Mouse (Mus musculus): ENCODE measurements around the gene Gucy2g. TPM values are rescaled to one million over a fixed set of nuclear protein-coding genes. Genes with fewer than 3 reads are reported as not detected.

The Gucy2g gene
- polyA plus RNA-seq, 1 experiment from 2014 or later: not detected

DNA sequence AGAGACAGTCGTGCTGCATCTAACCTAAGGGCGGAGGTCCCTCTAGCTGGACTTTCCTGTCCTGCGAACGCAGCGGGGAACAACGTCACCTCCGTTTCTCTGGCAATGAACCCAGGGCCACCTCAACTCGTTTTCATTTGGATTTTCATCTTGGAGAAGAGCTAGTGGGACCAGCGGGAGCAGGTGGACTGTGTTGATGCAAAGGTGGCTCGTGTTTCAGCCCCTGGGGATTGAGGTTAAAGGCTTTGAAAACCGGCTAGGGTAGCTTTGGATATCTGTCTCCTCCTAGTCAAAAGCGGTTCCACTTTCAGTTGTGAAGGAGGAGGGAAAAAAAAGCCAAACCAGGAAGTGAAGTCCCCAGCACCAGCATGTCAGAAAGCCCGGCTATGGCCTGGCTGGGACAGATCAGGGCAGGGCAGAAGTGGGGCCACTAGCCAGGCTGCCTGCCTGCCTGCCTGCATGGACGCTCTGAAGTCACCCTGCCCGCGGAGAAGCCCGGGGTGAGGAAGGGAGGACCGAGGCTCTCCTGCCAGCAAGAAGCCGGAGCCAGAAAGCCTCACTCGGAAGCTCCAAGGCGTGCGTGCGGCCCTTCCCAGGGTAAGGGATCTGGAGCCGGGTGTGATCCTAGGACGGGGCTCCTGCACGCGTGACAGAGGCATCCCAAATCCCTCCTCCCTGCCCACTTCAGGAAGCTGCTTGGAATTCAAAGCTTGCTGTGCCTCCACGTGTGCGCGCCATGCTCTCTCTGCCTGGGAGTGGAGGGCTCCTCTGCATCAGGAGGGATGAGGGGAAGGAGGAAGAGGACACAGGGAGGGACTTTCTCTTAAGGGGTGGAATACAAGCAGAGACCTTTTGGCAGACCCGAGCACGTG lies 12.8 kb upstream of the Gucy2g start:
- under 1% methylated on average over 32 of the region's 32 CpGs for WGBS
- no peaks in the 10 kb centered on the region for H3K9me3 ChIP-seq (ENCODE audit: control insufficient read depth, low read depth, low read length)
- peak overlapping the region; percentile 70 for H3K27ac ChIP-seq (ENCODE audit: low read length)
- ATAC-seq (ENCODE audit: insufficient number of reproducible peaks, insufficient read depth, low FRiP score, low read depth): peak; percentile 67
- H3K4me1 ChIP-seq (ENCODE audit: control insufficient read depth, insufficient read depth, low read length): peaks cover 4% of the 10 kb centered on the region; the same call in 1 of the 2 replicates
- H3K36me3 ChIP-seq (ENCODE audit: control insufficient read depth, insufficient read depth, low read length): no peaks in the 10 kb centered on the region
- no peaks in the 10 kb centered on the region for H3K27me3 ChIP-seq (ENCODE audit: control insufficient read depth, insufficient read depth, low read length)
- H3K4me3 ChIP-seq (ENCODE audit: low read depth, low read length): peak overlapping the region; percentile 53
- H3K4me2 ChIP-seq (replicated peaks; ENCODE audit: low read depth, low read length): peak overlapping the region; percentile 75
- H3K9ac ChIP-seq (replicated peaks; ENCODE audit: low read depth, low read length): peak overlapping the region; percentile 43

DNA sequence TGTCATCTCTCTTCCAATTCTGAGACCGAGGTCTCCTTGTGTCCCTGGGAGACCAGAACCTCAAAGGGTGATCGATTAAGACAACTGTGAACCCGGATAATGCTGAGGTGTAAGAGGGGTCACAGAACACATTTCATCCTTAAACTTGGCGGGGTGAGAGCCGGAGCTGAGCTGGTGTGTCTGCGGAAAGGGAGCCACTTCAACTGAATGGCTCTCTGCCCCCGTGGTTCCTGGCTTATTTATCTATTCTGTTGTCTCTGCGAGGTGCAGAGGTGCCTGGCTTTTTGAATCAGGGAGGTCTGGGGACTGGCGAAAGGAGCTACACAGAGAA lies 12.2 kb upstream of the Gucy2g start:
- under 1% methylated on average over 9 of the region's 9 CpGs for WGBS
- Histone ChIP-seq H3K9me3 (ENCODE audit: control insufficient read depth, low read depth, low read length) (no peaks in the 10 kb centered on the region), H3K27me3 (ENCODE audit: control insufficient read depth, insufficient read depth, low read length) (no peaks in the 10 kb centered on the region), H3K4me3 (ENCODE audit: low read depth, low read length) (peak overlapping the region; percentile 53), H3K4me2 (replicated peaks; ENCODE audit: low read depth, low read length) (peak overlapping the region; percentile 75), H3K4me1 (ENCODE audit: control insufficient read depth, insufficient read depth, low read length) (peaks cover 4% of the 10 kb centered on the region; the same call in 1 of the 2 replicates), H3K27ac (ENCODE audit: low read length) (peak overlapping the region; percentile 70), H3K9ac (replicated peaks; ENCODE audit: low read depth, low read length) (peak overlapping the region; percentile 43; the same call in 1 of the 2 replicates), H3K36me3 (ENCODE audit: control insufficient read depth, insufficient read depth, low read length) (no peaks in the 10 kb centered on the region)
- 0 out of 2 replicates have a peak, but pooled peaks have one; percentile 16 for ATAC-seq (ENCODE audit: insufficient number of reproducible peaks, insufficient read depth, low FRiP score, low read depth)

GRCm38 (mm10) chr19:55251383-55252124 lies 10.5 kb upstream of the Gucy2g start, which contains the start of gene Acsl5:
Acsl5 (plus strand) TSS chr19:55251938.
- peaks cover 4% of the 10 kb centered on the region; the same call in 1 of the 2 replicates for H3K4me1 ChIP-seq (ENCODE audit: control insufficient read depth, insufficient read depth, low read length)
- no peaks in the 10 kb centered on the region for H3K9me3 ChIP-seq (ENCODE audit: control insufficient read depth, low read depth, low read length)
- H3K36me3 ChIP-seq (ENCODE audit: control insufficient read depth, insufficient read depth, low read length): no peaks in the 10 kb centered on the region
- 94% methylated on average over 9 of the region's 9 CpGs for WGBS
- no peak for ATAC-seq (ENCODE audit: insufficient number of reproducible peaks, insufficient read depth, low FRiP score, low read depth)
- no peak within 1 kb of the TSS for H3K27ac ChIP-seq (ENCODE audit: low read length)
- no peak within 1 kb of the TSS for H3K4me3 ChIP-seq (ENCODE audit: low read depth, low read length)
- no peak within 1 kb of the TSS for H3K4me2 ChIP-seq (replicated peaks; ENCODE audit: low read depth, low read length)
- no peak within 1 kb of the TSS for H3K9ac ChIP-seq (replicated peaks; ENCODE audit: low read depth, low read length)
- no peaks in the 10 kb centered on the region for H3K27me3 ChIP-seq (ENCODE audit: control insufficient read depth, insufficient read depth, low read length)

- ATAC-seq (ENCODE audit: insufficient number of reproducible peaks, insufficient read depth, low FRiP score, low read depth): no peak
Measured at GRCm38 (mm10) chr19:55250451-55250850, 9.4 kb upstream of the Gucy2g start.

GRCm38 (mm10) chr19:55247991-55248520 lies 7.0 kb upstream of the Gucy2g start:
- ATAC-seq (ENCODE audit: insufficient number of reproducible peaks, insufficient read depth, low FRiP score, low read depth): no peak
- H3K36me3 ChIP-seq (ENCODE audit: control insufficient read depth, insufficient read depth, low read length): no peaks in the 10 kb centered on the region
- no peak overlapping the region for H3K4me2 ChIP-seq (replicated peaks; ENCODE audit: low read depth, low read length)

More at GRCm38 (mm10) chr19:55250451-55250850, 9.4 kb upstream of the Gucy2g start:
- no peak overlapping the region for H3K9ac ChIP-seq (replicated peaks; ENCODE audit: low read depth, low read length)
- no peak overlapping the region for H3K27ac ChIP-seq (ENCODE audit: low read length)
- H3K36me3 ChIP-seq (ENCODE audit: control insufficient read depth, insufficient read depth, low read length): no peaks in the 10 kb centered on the region
- no peaks in the 10 kb centered on the region for H3K27me3 ChIP-seq (ENCODE audit: control insufficient read depth, insufficient read depth, low read length)
- 81% methylated on average over 5 of the region's 5 CpGs for WGBS
- peaks cover 4% of the 10 kb centered on the region; the same call in 1 of the 2 replicates for H3K4me1 ChIP-seq (ENCODE audit: control insufficient read depth, insufficient read depth, low read length)
- H3K4me2 ChIP-seq (replicated peaks; ENCODE audit: low read depth, low read length): no peak overlapping the region
- no peaks in the 10 kb centered on the region for H3K9me3 ChIP-seq (ENCODE audit: control insufficient read depth, low read depth, low read length)
- H3K4me3 ChIP-seq (ENCODE audit: low read depth, low read length): no peak overlapping the region

DNA sequence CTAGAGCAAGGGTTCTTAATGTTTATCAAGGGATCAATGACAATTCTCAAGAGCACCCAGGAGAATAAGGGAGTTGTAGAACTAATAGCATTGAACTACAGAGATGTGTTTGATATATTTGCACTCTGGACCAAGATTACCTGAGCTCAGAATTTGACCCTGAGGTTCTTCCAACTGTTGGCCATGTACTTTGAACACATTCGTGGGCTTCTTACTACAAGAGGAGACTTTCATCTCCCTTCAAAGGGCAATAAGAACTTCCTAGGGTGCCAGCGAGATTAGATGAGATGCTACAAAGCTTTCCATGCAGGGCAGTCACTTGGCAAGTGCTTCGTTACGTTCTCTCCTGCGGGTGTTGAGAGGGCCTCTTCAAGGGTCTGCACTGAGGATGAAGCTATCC lies 6.5 kb upstream of the Gucy2g start:
- H3K27me3 ChIP-seq (ENCODE audit: control insufficient read depth, insufficient read depth, low read length): no peaks in the 10 kb centered on the region
- H3K9ac ChIP-seq (replicated peaks; ENCODE audit: low read depth, low read length): no peak overlapping the region
- H3K4me3 ChIP-seq (ENCODE audit: low read depth, low read length): no peak overlapping the region
- H3K4me1 ChIP-seq (ENCODE audit: control insufficient read depth, insufficient read depth, low read length): no peaks in the 10 kb centered on the region
- no peak overlapping the region for H3K27ac ChIP-seq (ENCODE audit: low read length)
- WGBS: 85% methylated on average over 5 of the region's 5 CpGs
- no peaks in the 10 kb centered on the region for H3K36me3 ChIP-seq (ENCODE audit: control insufficient read depth, insufficient read depth, low read length)
- no peaks in the 10 kb centered on the region for H3K9me3 ChIP-seq (ENCODE audit: control insufficient read depth, low read depth, low read length)
- ATAC-seq (ENCODE audit: insufficient number of reproducible peaks, insufficient read depth, low FRiP score, low read depth): no peak
- H3K4me2 ChIP-seq (replicated peaks; ENCODE audit: low read depth, low read length): no peak overlapping the region

More at GRCm38 (mm10) chr19:55247991-55248520, 7.0 kb upstream of the Gucy2g start:
- no peak overlapping the region for H3K9ac ChIP-seq (replicated peaks; ENCODE audit: low read depth, low read length)
- no peak overlapping the region for H3K27ac ChIP-seq (ENCODE audit: low read length)
- H3K27me3 ChIP-seq (ENCODE audit: control insufficient read depth, insufficient read depth, low read length): no peaks in the 10 kb centered on the region
- no peaks in the 10 kb centered on the region for H3K9me3 ChIP-seq (ENCODE audit: control insufficient read depth, low read depth, low read length)
- no peaks in the 10 kb centered on the region for H3K4me1 ChIP-seq (ENCODE audit: control insufficient read depth, insufficient read depth, low read length)
- WGBS: 49% methylated on average over 9 of the region's 9 CpGs
- H3K4me3 ChIP-seq (ENCODE audit: low read depth, low read length): no peak overlapping the region

DNA sequence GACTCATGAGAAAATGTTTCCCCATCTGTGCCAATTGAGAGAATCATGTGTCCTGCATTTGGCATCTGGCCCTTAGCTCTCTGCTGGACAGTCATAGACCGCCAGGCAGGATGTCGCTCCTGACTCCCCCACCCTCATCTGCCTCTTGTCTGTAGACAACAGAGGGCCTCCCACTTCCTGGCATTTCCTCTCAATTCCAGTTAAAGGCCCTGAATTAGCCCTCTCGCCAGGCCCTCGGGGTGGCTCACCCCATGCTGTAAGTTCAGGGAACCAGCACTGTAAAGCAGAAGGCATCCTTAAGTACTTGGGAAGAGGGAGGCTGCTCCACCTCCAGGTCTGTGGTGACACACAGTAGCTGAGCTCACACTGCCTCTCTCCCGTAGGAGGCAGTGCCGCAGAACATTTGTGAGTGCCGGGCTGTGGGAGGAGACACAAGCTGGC lies 3.8 kb upstream of the Gucy2g start:
- Histone ChIP-seq H3K27ac (ENCODE audit: low read length) (no peak overlapping the region), H3K27me3 (ENCODE audit: control insufficient read depth, insufficient read depth, low read length) (no peaks in the 10 kb centered on the region), H3K9me3 (ENCODE audit: control insufficient read depth, low read depth, low read length) (no peaks in the 10 kb centered on the region), H3K9ac (replicated peaks; ENCODE audit: low read depth, low read length) (no peak overlapping the region), H3K4me2 (replicated peaks; ENCODE audit: low read depth, low read length) (no peak overlapping the region), H3K36me3 (ENCODE audit: control insufficient read depth, insufficient read depth, low read length) (no peaks in the 10 kb centered on the region), H3K4me1 (ENCODE audit: control insufficient read depth, insufficient read depth, low read length) (no peaks in the 10 kb centered on the region), H3K4me3 (ENCODE audit: low read depth, low read length) (no peak overlapping the region)
- WGBS: 24% methylated on average over 7 of the region's 7 CpGs
- ATAC-seq (ENCODE audit: insufficient number of reproducible peaks, insufficient read depth, low FRiP score, low read depth): peak; percentile 71; the same call in 1 of the 2 replicates

DNA sequence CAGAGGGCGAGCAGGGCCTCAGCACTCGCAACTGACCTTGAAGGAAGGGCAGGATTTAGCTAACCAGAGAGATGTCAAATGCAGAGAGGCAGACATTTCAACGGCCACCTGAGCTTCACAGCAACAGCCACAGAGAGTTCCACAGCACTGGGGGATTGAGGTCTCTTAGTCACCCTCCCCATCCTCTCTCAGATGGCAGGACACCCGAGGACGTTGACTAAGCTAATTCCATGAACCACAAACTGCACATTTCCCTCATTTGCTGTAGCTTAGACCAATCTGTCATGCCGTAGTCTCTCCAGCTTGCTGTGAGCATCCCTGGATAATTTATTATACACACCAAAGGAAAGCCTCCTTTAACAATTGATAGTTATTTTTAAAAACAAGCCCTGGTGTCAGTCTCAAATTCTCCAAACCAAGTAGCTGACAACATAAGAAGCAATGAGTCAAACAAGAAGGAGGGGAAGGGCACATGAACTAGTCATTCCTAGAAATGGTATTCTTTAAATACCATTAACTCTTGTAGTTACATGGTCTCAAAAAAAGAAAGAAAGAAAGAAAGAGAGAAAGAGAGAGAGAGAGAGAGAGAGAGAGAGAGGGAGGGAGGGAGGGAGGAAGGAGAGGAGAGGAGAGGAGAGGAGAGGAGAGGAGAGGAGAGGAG lies 1.1 kb downstream of the Gucy2g start:
- WGBS: 59% methylated on average over 6 of the region's 6 CpGs
- Histone ChIP-seq H3K4me1 (ENCODE audit: control insufficient read depth, insufficient read depth, low read length) (no peaks in the 10 kb centered on the region), H3K27ac (ENCODE audit: low read length) (no peak overlapping the region), H3K9me3 (ENCODE audit: control insufficient read depth, low read depth, low read length) (no peaks in the 10 kb centered on the region), H3K4me3 (ENCODE audit: low read depth, low read length) (no peak overlapping the region), H3K4me2 (replicated peaks; ENCODE audit: low read depth, low read length) (no peak overlapping the region), H3K36me3 (ENCODE audit: control insufficient read depth, insufficient read depth, low read length) (no peaks in the 10 kb centered on the region), H3K27me3 (ENCODE audit: control insufficient read depth, insufficient read depth, low read length) (no peaks in the 10 kb centered on the region), H3K9ac (replicated peaks; ENCODE audit: low read depth, low read length) (no peak overlapping the region)
- no peak for ATAC-seq (ENCODE audit: insufficient number of reproducible peaks, insufficient read depth, low FRiP score, low read depth)
